Mouse (Mus musculus) hindbrain, embryonic 15.5 days (tissue): ENCODE measurements around the gene Apopt1. TPM values are rescaled to one million over a fixed set of nuclear protein-coding genes. Genes with fewer than 3 reads are reported as not detected.
"Not testable (repeated sequence)": the region's sequence is repeated elsewhere in the genome, so short reads cannot be mapped to it uniquely, and the experiment has no call there.

Experiments used
- ATAC-seq: fragments of 200-750 bp; cut with Nextera tagmentation; 2 replicates; pipeline ENCODE4 v1.8.0; 2017; ENCODE audit warnings: low read depth, moderate number of reproducible peaks, moderate TSS enrichment; ENCODE audit not compliant: low FRiP score
- H3K27ac ChIP-seq: fragments of 300-500 bp; sonication (generic); replicated peaks from 2 replicates; pipeline ENCODE4 v1.5.1; 2015; ENCODE audit warnings: mild to moderate bottlenecking, inconsistent platforms
- H3K27me3 ChIP-seq: fragments of 300-500 bp; sonication (generic); 2 replicates; pipeline ENCODE4 v1.6.1; 2015; ENCODE audit warnings: control low read depth, inconsistent platforms
- H3K36me3 ChIP-seq: fragments of 300-500 bp; sonication (generic); 2 replicates; pipeline ENCODE4 v1.6.1; 2015; ENCODE audit warnings: control low read depth, inconsistent platforms
- H3K4me1 ChIP-seq: fragments of 300-500 bp; sonication (generic); replicated peaks from 2 replicates; pipeline ENCODE4 v1.6.1; 2015; ENCODE audit warnings: control low read depth, inconsistent platforms
- H3K4me2 ChIP-seq: fragments of 300-500 bp; sonication (generic); 2 replicates; pipeline ENCODE4 v1.6.1; 2015; ENCODE audit warnings: moderate library complexity, mild to moderate bottlenecking, inconsistent platforms
- H3K4me3 ChIP-seq: fragments of 300-500 bp; sonication (generic); 2 replicates; pipeline ENCODE4 v1.5.1; 2015; ENCODE audit warnings: mild to moderate bottlenecking, inconsistent platforms
- H3K9ac ChIP-seq: fragments of 300-500 bp; sonication (generic); 2 replicates; pipeline ENCODE4 v1.6.1; 2015; ENCODE audit warnings: inconsistent platforms
- H3K9me3 ChIP-seq: fragments of 300-500 bp; sonication (generic); 2 replicates; pipeline ENCODE4 v1.6.1; 2016; ENCODE audit warnings: control low read depth, inconsistent platforms
- WGBS: fragments of 180-500 bp; shearing (Covaris S2); methylation state at CpG from one replicate; pipeline ENCODE4 v1.1.7; 2015; 5-methylcytosine and 5-hydroxymethylcytosine counted together
- polyA plus RNA-seq: library from polyadenylated mRNA; unstranded; fragments of >200 nt; fragmentation: Nextera tagmentation; extraction: Ambion mirVana; gene quantifications from 2 replicates; pipeline ENCODE4 v1.2.1, GENCODE M21; 2015

Apopt1 gene
- polyA plus RNA-seq, 1 experiment from 2014 or later = 52.9 TPM

DNA sequence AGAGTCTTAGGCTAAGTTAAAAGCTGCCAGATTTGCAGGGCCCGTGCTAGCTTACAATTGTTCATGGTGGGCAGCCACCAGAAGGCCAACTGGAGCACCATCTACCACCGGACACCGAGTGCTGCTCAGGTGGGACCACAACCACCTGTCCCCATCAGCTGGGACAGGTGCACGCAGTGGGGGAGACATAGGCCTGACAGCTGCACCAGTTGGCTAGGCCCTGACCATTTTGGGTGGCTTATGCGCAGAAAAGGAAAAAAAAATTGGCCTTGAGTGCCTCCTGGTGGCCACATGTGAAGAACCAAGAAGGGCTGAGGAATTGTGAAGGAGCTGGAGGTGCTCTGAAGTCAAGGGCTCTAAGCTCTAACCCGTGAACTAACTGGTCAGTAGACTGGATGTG is 16.8 kb upstream of the Apopt1 start:
- no peaks in the 10 kb centered on the region for H3K9me3 ChIP-seq
- H3K4me2 ChIP-seq = no peak overlapping the region
- H3K27ac ChIP-seq = peak overlapping the region; percentile 86
- 16% methylated on average over 6 of the region's 6 CpGs for WGBS
- ATAC-seq = no peak
- H3K36me3 ChIP-seq = no peaks in the 10 kb centered on the region
- H3K4me3 ChIP-seq = no peak overlapping the region
- H3K4me1 ChIP-seq = peaks cover 50% of the 10 kb centered on the region
- no peak overlapping the region for H3K9ac ChIP-seq
- H3K27me3 ChIP-seq = no peaks in the 10 kb centered on the region

DNA sequence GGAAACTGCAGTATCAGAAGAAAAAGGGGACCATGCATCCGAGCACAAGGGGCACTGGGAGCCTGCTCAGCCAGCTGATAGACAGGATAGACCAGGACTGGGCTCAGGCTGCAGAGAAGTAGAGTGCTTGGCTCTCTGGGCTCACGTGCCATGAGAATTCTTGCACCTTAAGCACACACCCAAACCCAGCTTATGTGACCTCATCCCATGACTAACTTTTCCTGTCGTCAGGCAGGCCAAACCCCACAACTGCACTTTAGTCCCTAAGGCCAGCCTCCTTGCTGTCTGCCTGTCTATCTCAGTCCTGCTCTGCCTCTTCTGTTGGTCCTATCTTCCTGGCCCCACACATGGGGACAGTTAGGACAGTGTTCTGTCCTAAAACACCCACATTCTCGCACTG is 15.4 kb upstream of the Apopt1 start:
- H3K9ac ChIP-seq = no peak overlapping the region
- H3K36me3 ChIP-seq = no peaks in the 10 kb centered on the region
- WGBS = 75% methylated on average over 4 of the region's 4 CpGs
- no peak for ATAC-seq
- H3K9me3 ChIP-seq = no peaks in the 10 kb centered on the region
- H3K27me3 ChIP-seq = no peaks in the 10 kb centered on the region
- peaks cover 36% of the 10 kb centered on the region for H3K4me1 ChIP-seq
- H3K4me3 ChIP-seq = no peak overlapping the region
- no peak overlapping the region for H3K27ac ChIP-seq
- H3K4me2 ChIP-seq = no peak overlapping the region

DNA sequence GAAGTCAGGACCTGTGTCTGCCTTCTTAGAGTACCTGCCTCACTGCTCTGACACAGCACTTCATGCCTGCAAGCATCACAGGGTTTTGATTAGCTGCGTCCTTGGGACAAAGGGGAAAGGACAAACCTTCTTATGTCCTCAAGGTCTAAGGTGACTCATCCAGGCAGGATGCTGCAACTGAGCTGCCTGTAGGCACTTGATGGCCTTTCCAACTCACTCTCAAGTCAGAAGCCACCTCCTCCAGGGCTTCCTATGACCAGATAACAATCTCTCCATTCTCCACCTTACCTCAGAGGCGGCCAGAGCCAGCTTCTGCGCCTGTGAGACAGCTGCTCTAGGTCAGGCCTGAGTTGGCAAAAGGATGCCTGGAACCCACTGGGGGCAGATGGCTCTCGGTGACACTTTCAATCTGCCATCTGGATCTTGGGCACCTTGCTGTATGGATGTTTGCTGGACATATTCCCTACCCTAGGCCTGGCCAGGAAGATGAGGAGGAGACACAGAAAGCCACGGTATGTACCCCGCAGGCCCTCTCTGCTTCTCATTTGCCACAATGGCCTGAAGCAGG is 14.6 kb upstream of the Apopt1 start:
- no peaks in the 10 kb centered on the region for H3K9me3 ChIP-seq
- no peak overlapping the region for H3K9ac ChIP-seq
- H3K36me3 ChIP-seq = no peaks in the 10 kb centered on the region
- H3K4me3 ChIP-seq = no peak overlapping the region
- H3K4me2 ChIP-seq = no peak overlapping the region
- no peaks in the 10 kb centered on the region for H3K27me3 ChIP-seq
- no peak for ATAC-seq
- H3K4me1 ChIP-seq = peaks cover 28% of the 10 kb centered on the region
- WGBS = 60% methylated on average over 6 of the region's 6 CpGs
- H3K27ac ChIP-seq = no peak overlapping the region

DNA sequence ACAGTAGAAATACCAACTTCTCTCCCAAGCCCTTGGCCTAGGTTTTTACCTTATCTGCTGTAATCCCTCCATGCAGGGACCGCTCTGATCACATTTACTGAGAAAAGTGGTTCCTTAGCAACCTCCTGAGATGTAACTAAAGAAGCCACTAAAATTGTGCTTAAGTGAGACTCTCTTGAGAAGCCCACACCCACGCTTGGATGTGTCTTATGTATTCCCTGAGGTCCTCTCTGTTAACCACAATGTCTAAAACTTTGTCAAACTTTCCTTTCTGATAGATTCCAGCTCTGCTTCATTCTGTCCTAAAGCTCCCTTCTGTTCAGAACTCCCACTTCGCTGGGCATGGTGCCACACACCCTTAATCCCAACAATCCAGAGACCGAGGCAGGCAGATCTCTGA is 13.5 kb upstream of the Apopt1 start:
- H3K36me3 ChIP-seq = no peaks in the 10 kb centered on the region
- ATAC-seq = no peak
- no peak overlapping the region for H3K27ac ChIP-seq
- whole genome bisulfite sequencing = 87% methylated on average over 4 of the region's 4 CpGs
- H3K4me3 ChIP-seq = no peak overlapping the region
- peaks cover 20% of the 10 kb centered on the region for H3K4me1 ChIP-seq
- H3K27me3 ChIP-seq = no peaks in the 10 kb centered on the region
- no peak overlapping the region for H3K9ac ChIP-seq
- H3K4me2 ChIP-seq = no peak overlapping the region
- no peaks in the 10 kb centered on the region for H3K9me3 ChIP-seq

DNA sequence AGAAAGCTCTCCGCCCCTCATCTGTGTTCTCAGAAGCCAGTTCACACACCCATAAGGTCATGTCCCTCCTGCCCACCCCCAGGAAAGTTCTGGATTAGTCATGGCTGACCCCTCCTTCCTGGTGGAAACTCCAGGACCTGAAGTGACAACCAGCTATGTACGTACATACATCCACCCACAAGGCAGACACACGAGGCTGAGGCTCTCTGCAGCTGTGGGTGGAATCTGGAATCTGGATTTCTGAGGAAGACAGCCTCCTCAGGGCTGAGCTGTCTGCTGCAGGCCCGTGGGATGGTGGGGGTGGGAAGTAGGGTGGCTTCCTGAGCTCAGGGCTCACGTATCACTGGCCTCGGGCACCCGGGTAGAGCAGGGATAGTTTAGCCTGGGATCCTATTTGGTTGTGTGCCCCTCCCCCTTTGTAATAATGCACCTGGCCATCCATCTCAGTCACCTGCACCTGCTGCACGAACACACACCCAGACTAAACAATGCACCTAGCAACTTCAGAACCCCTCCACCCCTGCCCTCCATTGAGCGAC is 12.1 kb upstream of the Apopt1 start:
- no peak overlapping the region for H3K9ac ChIP-seq
- no peak overlapping the region for H3K27ac ChIP-seq
- no peak for ATAC-seq
- no peaks in the 10 kb centered on the region for H3K27me3 ChIP-seq
- H3K4me1 ChIP-seq = peaks cover 11% of the 10 kb centered on the region
- no peaks in the 10 kb centered on the region for H3K9me3 ChIP-seq
- H3K36me3 ChIP-seq = no peaks in the 10 kb centered on the region
- 72% methylated on average over 9 of the region's 9 CpGs for WGBS
- no peak overlapping the region for H3K4me3 ChIP-seq
- no peak overlapping the region for H3K4me2 ChIP-seq

DNA sequence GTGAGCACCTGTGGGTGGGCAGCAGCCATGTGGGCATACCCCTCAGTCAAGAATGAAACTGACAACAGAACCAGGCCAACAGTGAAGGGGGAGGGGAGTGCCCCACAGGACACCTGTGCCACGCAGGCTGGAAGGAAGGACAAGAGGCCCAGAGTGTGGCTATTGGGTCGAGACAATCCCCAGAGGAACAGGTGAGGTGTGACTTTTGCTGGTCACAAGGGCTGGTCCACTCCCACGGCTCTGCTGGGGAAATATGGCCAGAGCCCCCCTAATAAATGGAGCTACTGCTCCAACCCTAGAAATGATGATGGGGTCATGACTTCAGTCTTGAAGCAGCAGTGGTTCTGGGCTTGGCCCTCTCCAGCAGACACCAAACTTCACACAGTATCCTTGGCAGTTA is 9.8 kb upstream of the Apopt1 start:
- 82% methylated on average over 3 of the region's 3 CpGs for WGBS
- peaks cover 9% of the 10 kb centered on the region for H3K4me1 ChIP-seq
- no peaks in the 10 kb centered on the region for H3K9me3 ChIP-seq
- ATAC-seq = no peak
- no peak overlapping the region for H3K9ac ChIP-seq
- H3K27me3 ChIP-seq = no peaks in the 10 kb centered on the region
- H3K4me2 ChIP-seq = no peak overlapping the region
- peaks cover 9% of the 10 kb centered on the region; the same call in 1 of the 2 replicates for H3K36me3 ChIP-seq
- H3K4me3 ChIP-seq = no peak overlapping the region
- H3K27ac ChIP-seq = no peak overlapping the region

DNA sequence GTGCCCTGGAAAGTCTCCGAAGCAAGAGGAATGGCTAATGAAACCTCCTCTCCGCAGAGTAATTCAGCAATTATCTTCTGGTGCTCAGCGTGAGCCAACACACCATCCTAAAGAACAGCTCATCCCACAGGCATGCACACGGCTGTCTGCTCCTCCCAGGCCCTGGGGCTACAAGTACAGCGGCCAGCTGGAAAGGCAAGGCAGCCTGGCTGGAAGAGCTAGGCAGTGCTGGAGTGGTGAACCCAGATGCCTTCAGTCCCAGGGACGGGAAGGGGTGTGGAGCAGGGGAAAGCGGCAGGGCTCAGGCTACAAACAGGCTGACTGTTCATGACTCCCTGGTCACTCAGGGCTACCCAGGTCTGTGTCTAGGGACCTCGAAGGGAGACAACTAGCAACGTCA is 8.5 kb upstream of the Apopt1 start:
- ATAC-seq = no peak
- no peak overlapping the region for H3K9ac ChIP-seq
- no peak overlapping the region for H3K4me2 ChIP-seq
- 47% methylated on average over 9 of the region's 9 CpGs for WGBS
- H3K36me3 ChIP-seq = peaks cover 19% of the 10 kb centered on the region
- peaks cover 9% of the 10 kb centered on the region for H3K4me1 ChIP-seq
- H3K27me3 ChIP-seq = no peaks in the 10 kb centered on the region
- H3K9me3 ChIP-seq = no peaks in the 10 kb centered on the region
- no peak overlapping the region for H3K4me3 ChIP-seq
- H3K27ac ChIP-seq = peak overlapping the region; percentile 32

DNA sequence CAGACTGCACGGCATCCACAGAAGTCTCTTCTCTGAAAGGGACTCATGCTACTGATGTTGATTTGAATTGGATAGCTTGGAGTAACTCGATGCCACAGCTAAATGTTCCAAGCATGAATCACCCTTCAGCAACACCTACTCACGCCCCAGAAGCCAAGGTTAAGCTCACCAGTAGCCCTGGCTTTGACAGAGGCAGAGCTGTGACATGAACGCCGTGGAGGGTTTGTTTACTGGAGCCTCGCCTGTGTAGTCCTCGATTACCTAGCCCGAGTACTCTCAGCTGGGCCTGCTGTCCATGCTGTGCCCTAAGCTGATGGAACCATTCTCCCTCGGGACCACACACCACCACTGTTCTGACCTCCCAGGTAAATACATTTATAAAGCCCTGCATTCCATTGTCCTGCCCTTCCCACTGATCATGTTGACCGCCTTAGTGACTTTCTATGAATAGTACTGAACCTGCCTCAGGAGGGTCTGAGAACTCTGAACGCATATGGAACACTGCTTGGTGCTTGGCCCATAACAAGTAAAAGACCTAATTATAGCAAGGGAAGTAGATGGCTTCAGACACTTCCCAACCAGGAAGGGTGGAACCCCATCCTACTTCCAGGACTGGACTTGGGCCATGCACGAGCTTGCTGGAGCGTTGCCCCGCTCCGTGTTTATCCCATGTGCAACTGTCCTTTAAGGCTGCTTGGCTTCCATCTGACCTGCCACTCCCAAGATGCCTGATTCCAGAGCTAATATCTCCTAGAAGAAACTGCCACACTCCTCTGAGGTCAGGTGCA is 7.7 kb upstream of the Apopt1 start:
- Histone ChIP-seq H3K4me1 (peaks cover 9% of the 10 kb centered on the region), H3K27ac (peak overlapping the region; percentile 32; the same call in 1 of the 2 replicates), H3K4me3 (no peak overlapping the region), H3K9ac (no peak overlapping the region), H3K9me3 (no peaks in the 10 kb centered on the region), H3K4me2 (no peak overlapping the region), H3K36me3 (peaks cover 27% of the 10 kb centered on the region), H3K27me3 (no peaks in the 10 kb centered on the region)
- ATAC-seq = 0 out of 2 replicates have a peak, but pooled peaks have one; percentile 31
- 79% methylated on average over 15 of the region's 15 CpGs for WGBS

DNA sequence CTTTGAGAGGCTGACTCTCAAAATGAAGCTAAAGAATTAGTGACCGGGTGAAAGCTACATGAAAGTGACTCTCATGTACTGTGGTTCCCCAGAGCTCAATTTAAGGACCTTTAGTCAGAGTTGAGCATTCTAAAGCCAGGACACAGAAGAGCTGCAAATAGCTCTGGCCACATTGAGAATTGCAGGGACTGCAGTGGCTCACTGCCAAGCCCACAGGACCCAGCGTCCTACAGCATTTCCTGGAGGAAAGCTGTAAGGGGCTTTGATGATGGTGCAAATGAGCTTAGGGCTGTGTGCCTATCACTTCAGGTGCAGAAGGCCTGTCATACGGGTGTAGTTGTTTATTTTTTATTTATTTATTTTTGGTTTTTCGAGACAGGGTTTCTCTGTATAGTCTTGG is 4.9 kb upstream of the Apopt1 start:
- Histone ChIP-seq H3K4me1 (peaks cover 22% of the 10 kb centered on the region), H3K4me2 (no peak overlapping the region), H3K9me3 (no peaks in the 10 kb centered on the region), H3K36me3 (peaks cover 37% of the 10 kb centered on the region), H3K4me3 (no peak overlapping the region), H3K27me3 (no peaks in the 10 kb centered on the region), H3K27ac (no peak overlapping the region), H3K9ac (no peak overlapping the region)
- ATAC-seq = no peak
- 82% methylated on average over 4 of the region's 4 CpGs for WGBS

DNA sequence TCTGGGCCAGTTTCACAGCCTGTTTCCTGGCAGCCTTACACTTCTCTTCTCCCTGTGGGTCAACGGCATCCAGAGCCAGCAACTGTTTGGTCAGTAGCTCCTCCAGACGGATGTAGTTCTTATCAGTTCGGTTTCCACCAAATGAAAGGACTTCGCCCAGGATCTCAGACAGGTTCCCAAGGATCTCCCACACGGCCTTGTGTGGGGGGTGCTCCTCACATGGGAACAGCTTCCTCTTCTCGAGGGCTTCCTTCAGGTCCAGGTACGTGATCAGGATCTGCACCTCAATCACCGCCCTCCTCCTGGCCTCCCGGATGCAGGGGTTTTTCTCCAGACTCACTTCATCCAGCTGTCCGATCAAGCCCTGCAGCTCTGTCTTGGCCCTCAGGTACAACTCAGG is 3.0 kb upstream of the Apopt1 start:
- no peak overlapping the region for H3K27ac ChIP-seq
- no peak overlapping the region for H3K4me3 ChIP-seq
- H3K4me2 ChIP-seq = no peak overlapping the region
- H3K4me1 ChIP-seq = peaks cover 27% of the 10 kb centered on the region
- H3K36me3 ChIP-seq = peaks cover 37% of the 10 kb centered on the region
- H3K9ac ChIP-seq = no peak overlapping the region
- no peaks in the 10 kb centered on the region for H3K9me3 ChIP-seq
- ATAC-seq = no peak
- no peaks in the 10 kb centered on the region for H3K27me3 ChIP-seq
- WGBS = 96% methylated on average over 10 of the region's 10 CpGs

DNA sequence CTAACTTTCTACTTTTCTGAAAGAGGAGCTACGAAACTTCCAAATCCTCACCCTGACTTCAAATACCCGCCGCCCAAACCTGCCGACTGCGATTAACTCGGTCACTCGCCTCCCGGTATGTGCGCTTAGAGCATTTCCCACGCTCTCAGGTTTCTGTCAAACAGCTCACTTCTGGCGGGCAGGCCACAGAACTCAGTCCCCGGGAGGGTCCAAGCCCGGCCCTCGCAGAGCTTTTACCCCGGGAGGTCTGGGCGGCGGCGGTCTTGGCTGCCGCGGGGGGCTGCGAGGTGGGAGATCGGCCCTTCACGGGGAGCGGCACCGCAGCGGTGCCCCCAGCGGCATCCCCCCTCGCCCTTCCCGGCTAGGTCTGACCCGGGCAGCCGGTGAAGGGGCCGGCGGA is 585 bp upstream of the Apopt1 start:
- H3K27me3 ChIP-seq = no peaks in the 10 kb centered on the region
- no peak; the same call in 1 of the 2 replicates for ATAC-seq
- no peaks in the 10 kb centered on the region for H3K9me3 ChIP-seq
- peak overlapping the region; percentile 78 for H3K9ac ChIP-seq
- H3K4me2 ChIP-seq = peak overlapping the region; percentile 84
- H3K4me1 ChIP-seq = peaks cover 29% of the 10 kb centered on the region
- H3K36me3 ChIP-seq = peaks cover 36% of the 10 kb centered on the region
- H3K4me3 ChIP-seq = peak overlapping the region; percentile 87
- H3K27ac ChIP-seq = peak overlapping the region; percentile 83
- WGBS = under 1% methylated on average over 29 of the region's 33 CpGs

DNA sequence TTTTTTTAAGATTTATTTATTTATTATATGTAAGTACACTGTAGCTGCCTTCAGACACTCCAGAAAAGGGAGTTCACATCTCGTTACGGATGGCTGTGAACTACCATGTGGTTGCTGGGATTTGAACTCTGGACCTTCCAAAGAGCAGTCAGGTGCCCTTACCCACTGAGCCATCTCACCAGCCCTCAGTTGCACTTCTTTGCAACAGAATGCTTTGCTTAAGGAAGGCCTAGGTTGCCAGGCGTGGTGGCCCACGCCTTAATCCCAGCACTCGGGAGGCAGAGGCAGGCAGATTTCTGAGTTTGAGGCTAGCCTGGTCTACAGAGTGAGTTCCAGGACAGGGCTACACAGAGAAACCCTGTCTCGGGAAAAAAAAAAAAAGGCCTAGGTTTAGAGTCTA is 819 bp downstream of the Apopt1 start:
- Histone ChIP-seq H3K9ac (peak overlapping the region; percentile 78), H3K4me1 (peaks cover 34% of the 10 kb centered on the region), H3K36me3 (peaks cover 24% of the 10 kb centered on the region), H3K4me2 (peak overlapping the region; percentile 84), H3K4me3 (peak overlapping the region; percentile 87)
- H3K9me3 ChIP-seq, ATAC-seq, H3K27ac ChIP-seq, H3K27me3 ChIP-seq: not testable (repeated sequence)
- 80% methylated on average over 6 of the region's 6 CpGs for WGBS
